Mouse (Mus musculus) lung, embryonic 14.5 days (tissue): ENCODE measurements around the gene Sh3pxd2a. TPM values are rescaled to one million over a fixed set of nuclear protein-coding genes. Genes with fewer than 3 reads are reported as not detected.

Experiments
- ATAC-seq: fragments of 200-750 bp; cut with Nextera tagmentation; 2 replicates; pipeline ENCODE4 v1.8.0; 2017; ENCODE audit warnings: mild to moderate bottlenecking, moderate TSS enrichment, moderate library complexity; ENCODE audit not compliant: insufficient read depth
- DNase-seq: peaks from one replicate; pipeline ENCODE4 v3.0.0-alpha.2; 2015
- H3K27ac ChIP-seq: fragments of 300-500 bp; sonication (generic); 2 replicates; pipeline ENCODE4 v1.5.1; 2014; ENCODE audit warnings: low read depth, mild to moderate bottlenecking, moderate library complexity
- H3K27me3 ChIP-seq: fragments of 300-500 bp; sonication (generic); 2 replicates; pipeline ENCODE4 v1.6.1; 2014; ENCODE audit warnings: low read length, control low read depth; ENCODE audit not compliant: insufficient read depth
- H3K36me3 ChIP-seq: fragments of 300-500 bp; sonication (generic); 2 replicates; pipeline ENCODE4 v1.6.1; 2014; ENCODE audit warnings: control low read depth; ENCODE audit not compliant: insufficient read depth
- H3K4me1 ChIP-seq: fragments of 300-500 bp; sonication (generic); 2 replicates; pipeline ENCODE4 v1.6.1; 2014; ENCODE audit warnings: antibody characterized with exemption, control low read depth; ENCODE audit not compliant: insufficient read depth
- H3K4me2 ChIP-seq: fragments of 300-500 bp; sonication (generic); 2 replicates; pipeline ENCODE4 v1.6.1; 2014; ENCODE audit warnings: mild to moderate bottlenecking
- H3K4me3 ChIP-seq: fragments of 300-500 bp; sonication (generic); 2 replicates; pipeline ENCODE4 v1.5.1; 2014; ENCODE audit warnings: low read depth, low read length
- H3K9ac ChIP-seq: fragments of 300-500 bp; sonication (generic); 2 replicates; pipeline ENCODE4 v1.6.1; 2014
- H3K9me3 ChIP-seq: fragments of 300-500 bp; sonication (generic); 2 replicates; pipeline ENCODE4 v1.6.1; 2016; ENCODE audit warnings: low read depth, low read length, control low read depth
- CTCF ChIP-seq: IDR thresholded peaks from 2 replicates; pipeline ENCODE4 v1.5.1; 2016; ENCODE audit warnings: antibody characterized with exemption, low read depth
- WGBS: fragments of 180-500 bp; shearing (Covaris S2); extraction: QIAGEN DNeasy Blood & Tissue Kit; methylation state at CpG from one replicate; pipeline ENCODE4 v1.1.7; 2014; 5-methylcytosine and 5-hydroxymethylcytosine counted together
- polyA plus RNA-seq: library from polyadenylated mRNA; unstranded; fragments of >200 nt; fragmentation: Nextera tagmentation; extraction: Ambion mirVana; gene quantifications from 2 replicates; pipeline ENCODE4 v1.2.1, GENCODE M21; 2014

The Sh3pxd2a gene
- polyA plus RNA-seq, 1 experiment from 2014 or later = 12.0 TPM

DNA sequence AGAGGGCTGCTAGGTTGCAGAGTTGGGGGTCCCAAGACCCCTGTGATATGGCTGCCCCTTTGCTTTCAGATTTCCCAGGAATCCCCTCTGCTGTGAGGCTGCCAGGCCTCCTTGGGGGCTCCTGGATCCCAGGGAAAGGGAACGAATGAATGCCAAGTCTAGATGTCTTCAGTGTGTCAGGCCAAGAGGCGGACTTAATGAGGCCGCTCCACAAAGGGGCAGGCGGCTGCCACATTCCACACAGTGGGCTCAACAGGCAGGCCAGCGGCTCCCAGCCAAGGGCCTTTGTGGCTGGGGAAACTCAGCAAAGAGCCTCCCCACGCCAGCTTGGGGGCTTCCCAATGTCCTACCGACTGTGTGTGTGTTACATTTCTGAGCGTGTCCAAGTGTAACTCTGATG is 109.7 kb downstream of the Sh3pxd2a start:
- no peak for ATAC-seq
- H3K9ac ChIP-seq = no peak overlapping the region
- TF ChIP-seq CTCF = no peak
- H3K4me2 ChIP-seq = no peak overlapping the region
- H3K36me3 ChIP-seq = no peaks in the 10 kb centered on the region; the same call in 1 of the 2 replicates
- no peak for DNase-seq
- H3K27me3 ChIP-seq = no peaks in the 10 kb centered on the region
- H3K4me3 ChIP-seq = no peak overlapping the region
- no peaks in the 10 kb centered on the region for H3K9me3 ChIP-seq
- H3K27ac ChIP-seq = no peak overlapping the region
- H3K4me1 ChIP-seq = no peaks in the 10 kb centered on the region
- WGBS = 80% methylated on average over 8 of the region's 8 CpGs

DNA sequence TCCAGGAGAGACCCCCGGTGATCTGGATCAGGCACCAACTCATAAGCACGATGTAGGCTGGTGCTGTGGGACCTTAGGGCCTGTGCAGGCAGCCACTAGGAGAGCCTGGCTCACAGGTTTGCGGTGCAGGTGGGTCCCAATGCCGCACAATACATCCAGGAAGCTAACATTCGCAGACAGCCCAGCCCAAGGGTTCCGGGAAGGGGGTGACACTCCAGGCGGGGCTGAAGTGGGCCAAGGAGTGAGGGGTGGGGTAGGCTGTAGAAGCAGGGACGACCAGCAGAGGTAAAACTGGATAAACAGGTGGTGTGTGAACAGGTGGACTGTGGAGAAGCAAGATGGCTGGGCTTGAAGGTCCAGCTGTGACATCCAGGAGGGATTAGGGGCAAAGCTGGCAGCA is 115.2 kb downstream of the Sh3pxd2a start:
- Histone ChIP-seq H3K9ac (no peak overlapping the region), H3K4me1 (no peaks in the 10 kb centered on the region), H3K27me3 (peaks cover 6% of the 10 kb centered on the region; the same call in 1 of the 2 replicates), H3K9me3 (no peaks in the 10 kb centered on the region), H3K27ac (no peak overlapping the region), H3K4me2 (no peak overlapping the region), H3K36me3 (no peaks in the 10 kb centered on the region), H3K4me3 (no peak overlapping the region)
- no peak for TF ChIP-seq CTCF
- 51% methylated on average over 8 of the region's 8 CpGs for WGBS
- ATAC-seq (peak; percentile 26; the same call in 1 of the 2 replicates), DNase-seq (no peak)

DNA sequence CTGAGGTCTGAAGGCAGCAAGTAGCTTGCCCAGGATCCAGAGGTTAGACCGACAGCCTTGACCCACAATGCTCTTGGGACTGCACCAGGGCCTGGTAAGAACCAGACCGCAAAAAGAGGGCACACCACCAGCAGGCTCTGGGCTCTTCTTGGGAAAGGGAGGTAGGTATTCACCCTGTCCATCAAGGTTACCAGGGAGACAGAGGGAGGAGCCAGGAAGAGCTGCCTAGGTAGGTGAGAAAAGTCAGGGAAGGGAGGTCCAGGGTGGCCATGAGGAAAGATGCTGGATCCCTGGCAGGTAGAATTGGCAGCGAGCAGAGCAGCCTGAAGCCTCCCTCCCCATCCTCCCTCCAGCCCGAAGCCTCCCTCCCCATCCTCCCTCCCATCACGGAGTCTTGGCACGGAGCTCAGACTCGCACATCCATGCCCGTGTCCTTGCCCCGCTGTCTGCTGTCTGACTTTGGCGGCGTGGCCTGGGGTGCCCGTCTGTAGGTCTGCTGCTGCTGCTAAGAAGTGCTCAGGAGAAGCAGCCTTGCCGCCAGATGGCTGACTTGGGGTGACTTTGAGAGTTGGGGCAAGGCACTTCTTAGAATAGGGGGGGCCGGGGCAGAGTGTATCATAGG is 115.7 kb downstream of the Sh3pxd2a start:
- ATAC-seq = no peak

DNA sequence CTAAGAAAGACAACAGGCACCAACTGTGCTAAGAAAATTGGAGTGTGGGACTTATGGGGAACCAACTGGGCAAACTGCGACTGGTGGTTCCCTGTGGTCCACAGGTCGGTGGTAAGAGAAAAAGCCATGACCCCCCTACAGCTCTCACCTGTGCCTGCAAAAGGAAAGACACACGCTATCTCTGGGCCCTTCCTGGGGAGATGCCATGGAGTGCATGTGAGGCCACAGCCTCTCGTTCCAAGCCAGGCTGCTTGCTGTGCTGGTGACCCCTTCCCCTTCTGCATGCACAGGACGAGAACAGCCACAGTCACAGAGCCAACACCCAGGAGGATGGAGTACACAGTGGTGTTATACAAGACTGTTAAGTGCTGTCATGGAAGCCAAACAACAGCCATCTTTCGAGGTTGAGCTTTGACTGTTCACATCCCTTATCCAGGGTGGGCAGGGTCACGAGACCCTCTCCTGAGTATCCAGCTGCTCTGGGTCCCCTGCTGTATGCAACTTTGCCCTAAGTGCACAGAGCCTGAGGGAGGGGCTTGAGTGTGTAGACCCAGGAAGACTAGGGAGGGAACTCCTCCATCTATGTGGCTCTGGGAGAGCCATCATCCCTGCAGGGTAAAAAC is 117.1 kb downstream of the Sh3pxd2a start:
- DNase-seq = no peak

More for the DNA sequence above, 115.7 kb downstream of the Sh3pxd2a start:
- Histone ChIP-seq H3K36me3 (no peaks in the 10 kb centered on the region), H3K4me3 (no peak overlapping the region), H3K4me2 (no peak overlapping the region), H3K27ac (no peak overlapping the region), H3K27me3 (peaks cover 11% of the 10 kb centered on the region), H3K9ac (no peak overlapping the region), H3K9me3 (no peaks in the 10 kb centered on the region), H3K4me1 (0 out of 2 replicates have a peak, but pooled peaks cover 4% of the 10 kb centered on the region)
- WGBS = 69% methylated on average over 14 of the region's 14 CpGs
- no peak for DNase-seq
- no peak for TF ChIP-seq CTCF

DNA sequence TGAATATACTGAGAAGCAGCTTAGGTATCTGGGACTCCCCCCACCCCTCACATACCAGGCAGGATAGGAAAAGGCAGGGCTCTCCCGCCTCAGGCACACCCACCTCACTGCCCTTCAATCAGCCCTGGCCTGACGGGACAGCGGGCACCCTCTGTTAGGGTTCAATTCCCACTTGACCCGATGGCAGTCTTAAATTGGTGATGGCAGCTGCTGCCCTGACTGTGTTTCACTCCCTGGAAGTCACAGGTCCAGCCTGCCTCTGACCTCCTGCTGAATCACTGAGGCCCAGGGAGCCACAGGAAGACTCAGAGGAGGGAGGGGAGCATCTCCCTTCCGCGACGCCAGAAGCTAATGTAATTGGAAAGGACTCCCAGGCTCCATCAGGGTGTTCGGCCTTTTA is 117.6 kb downstream of the Sh3pxd2a start:
- Histone ChIP-seq H3K27me3 (peaks cover 29% of the 10 kb centered on the region), H3K4me1 (0 out of 2 replicates have a peak, but pooled peaks cover 5% of the 10 kb centered on the region), H3K9me3 (no peaks in the 10 kb centered on the region), H3K36me3 (no peaks in the 10 kb centered on the region), H3K9ac (no peak overlapping the region), H3K4me2 (no peak overlapping the region), H3K4me3 (no peak overlapping the region), H3K27ac (no peak overlapping the region)
- WGBS = 44% methylated on average over 8 of the region's 8 CpGs
- DNase-seq = no peak
- TF ChIP-seq CTCF = no peak
- ATAC-seq = no peak

More for the DNA sequence above, 117.1 kb downstream of the Sh3pxd2a start:
- H3K4me2 ChIP-seq = no peak overlapping the region
- H3K36me3 ChIP-seq = no peaks in the 10 kb centered on the region
- H3K4me1 ChIP-seq = 0 out of 2 replicates have a peak, but pooled peaks cover 5% of the 10 kb centered on the region
- 50% methylated on average over 7 of the region's 7 CpGs for WGBS
- no peak for TF ChIP-seq CTCF
- H3K9ac ChIP-seq = no peak overlapping the region
- H3K4me3 ChIP-seq = no peak overlapping the region
- H3K9me3 ChIP-seq = no peaks in the 10 kb centered on the region
- H3K27me3 ChIP-seq = peaks cover 24% of the 10 kb centered on the region
- no peak overlapping the region for H3K27ac ChIP-seq
- no peak for ATAC-seq

DNA sequence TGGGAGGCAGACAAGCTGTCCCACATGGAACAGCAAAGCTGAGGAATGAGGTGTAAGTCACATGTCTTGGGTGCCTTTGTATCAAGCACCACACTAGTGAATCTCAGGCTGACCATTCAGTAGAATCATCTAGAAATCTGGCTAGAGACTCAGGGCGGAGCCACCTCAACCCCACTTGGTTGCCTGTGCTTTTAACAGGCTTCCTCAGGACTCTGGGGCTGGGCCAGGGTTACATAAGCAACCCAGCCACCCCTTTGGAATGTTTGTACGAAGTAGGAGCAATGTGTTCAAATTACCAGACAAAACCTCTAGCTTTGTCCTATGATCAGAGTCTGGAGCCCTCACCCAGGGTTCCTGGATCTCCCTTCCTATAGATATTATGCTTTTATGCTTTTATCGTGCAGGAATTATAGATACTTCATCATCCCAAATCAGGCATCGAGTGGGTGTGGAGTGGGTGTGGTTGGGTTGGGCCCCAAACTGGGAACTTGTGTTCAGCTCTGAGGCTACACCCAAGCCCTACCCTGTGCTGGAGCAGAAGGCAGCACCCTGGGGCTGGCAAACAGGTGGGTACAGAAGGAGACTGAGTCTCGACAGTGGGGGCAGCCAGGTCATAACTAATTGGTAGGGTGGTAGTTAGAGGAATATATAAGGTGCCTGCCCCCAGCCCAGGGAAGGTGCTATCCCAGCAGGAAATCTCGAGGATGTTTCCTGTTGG is 118.2 kb downstream of the Sh3pxd2a start:
- H3K4me2 ChIP-seq = no peak overlapping the region
- 0 out of 2 replicates have a peak, but pooled peaks cover 5% of the 10 kb centered on the region for H3K4me1 ChIP-seq
- no peaks in the 10 kb centered on the region for H3K36me3 ChIP-seq
- no peak overlapping the region for H3K4me3 ChIP-seq
- no peaks in the 10 kb centered on the region for H3K9me3 ChIP-seq
- ATAC-seq = no peak
- DNase-seq = no peak
- no peak overlapping the region for H3K9ac ChIP-seq
- TF ChIP-seq CTCF = no peak
- WGBS = 65% methylated on average over 6 of the region's 6 CpGs
- no peak overlapping the region for H3K27ac ChIP-seq
- peaks cover 29% of the 10 kb centered on the region for H3K27me3 ChIP-seq

DNA sequence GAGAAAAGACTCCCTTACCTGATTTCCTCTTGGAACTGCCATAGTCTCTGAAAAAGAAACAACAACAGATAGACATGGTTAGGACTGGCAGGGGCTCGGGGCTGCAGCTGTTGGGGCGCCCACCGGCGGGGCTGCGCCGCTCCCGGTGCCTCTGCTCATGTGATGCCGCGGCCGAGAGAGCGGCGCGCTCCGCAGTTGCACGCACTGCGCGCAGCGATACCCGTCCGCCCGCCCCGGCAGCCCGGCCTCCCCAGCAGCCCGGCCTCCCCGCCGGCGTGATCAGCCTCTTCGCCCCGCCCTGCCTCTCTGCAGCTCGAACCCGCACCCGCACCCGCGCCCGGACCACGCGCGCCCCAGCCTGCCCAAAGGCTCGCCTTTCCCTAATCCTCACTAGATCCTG is 120.8 kb downstream of the Sh3pxd2a start:
- peak overlapping the region; percentile 39; the same call in 1 of the 2 replicates for H3K9ac ChIP-seq
- no peaks in the 10 kb centered on the region for H3K36me3 ChIP-seq
- 4% methylated on average over 39 of the region's 39 CpGs for WGBS
- peaks cover 6% of the 10 kb centered on the region; the same call in 1 of the 2 replicates for H3K4me1 ChIP-seq
- peak; percentile 28; the same call in 1 of the 2 replicates for ATAC-seq
- peak overlapping the region; percentile 69 for H3K4me2 ChIP-seq
- peak overlapping the region; percentile 34 for H3K4me3 ChIP-seq
- no peak for TF ChIP-seq CTCF
- H3K27ac ChIP-seq = no peak overlapping the region
- peak; percentile 54 for DNase-seq
- peaks cover 29% of the 10 kb centered on the region for H3K27me3 ChIP-seq
- no peaks in the 10 kb centered on the region for H3K9me3 ChIP-seq
